Mouse (Mus musculus) monocyte, adult 5-6 weeks (primary cell): ENCODE measurements around the gene Immp2l. TPM values are rescaled to one million over a fixed set of nuclear protein-coding genes. Genes with fewer than 3 reads are reported as not detected.

Source experiments
- ATAC-seq: fragments of 153-309, 156-312 bp; replicated peaks from 2 replicates; pipeline ENCODE4 v1.8.0; 2017; ENCODE audit warnings: mild to moderate bottlenecking; ENCODE audit not compliant: low TSS enrichment, insufficient number of reproducible peaks, severe bottlenecking, poor library complexity, low FRiP score
- total RNA-seq: library from RNA; stranded (forward); fragments of 200-1000, 200-491, 200-594 nt; gene quantifications from 3 replicates; pipeline ENCODE4 v1.2.3, GENCODE M21; 2017

Immp2l gene
- total RNA-seq, 1 experiment from 2014 or later, result not detected

DNA sequence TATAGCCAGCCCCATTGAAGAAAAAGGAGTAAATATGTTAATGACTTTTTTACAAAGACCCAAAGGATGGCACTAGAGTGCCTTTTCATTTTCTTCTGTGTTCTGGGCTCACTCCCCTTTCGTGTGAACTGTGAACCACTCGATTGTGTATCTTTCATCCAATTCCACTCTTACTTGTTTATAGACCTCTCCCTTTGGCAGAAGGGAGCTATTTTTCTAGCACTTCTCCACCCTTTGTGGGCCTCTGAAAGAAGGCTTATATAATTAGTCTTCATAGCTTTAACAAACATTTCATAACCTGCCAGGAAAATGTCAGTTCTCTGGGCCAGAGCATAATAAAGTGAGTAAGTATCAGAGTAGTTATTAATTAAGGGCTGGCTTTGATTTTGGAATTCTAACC, 327.4 kb downstream of the Immp2l start:
- ATAC-seq, result no peak

DNA sequence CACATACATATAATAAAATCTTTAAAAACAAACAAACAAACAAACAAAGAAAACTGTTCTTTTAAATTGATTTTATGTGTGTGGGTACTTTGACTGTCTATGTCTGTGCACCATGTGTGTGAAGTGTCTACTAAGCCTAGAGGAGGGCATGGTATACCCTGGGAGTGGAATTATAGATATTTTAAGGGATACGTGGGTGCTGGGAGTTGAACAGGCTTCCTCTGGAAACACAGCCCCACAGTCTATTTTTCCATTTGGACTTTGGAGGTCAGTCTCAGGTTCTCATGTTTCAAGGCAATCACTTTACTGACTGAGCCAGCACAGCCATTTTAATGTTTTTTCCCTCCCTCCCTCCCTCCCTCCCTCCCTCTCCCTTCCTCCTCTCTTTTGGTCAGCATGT, 331.0 kb downstream of the Immp2l start:
- no peak for ATAC-seq

DNA sequence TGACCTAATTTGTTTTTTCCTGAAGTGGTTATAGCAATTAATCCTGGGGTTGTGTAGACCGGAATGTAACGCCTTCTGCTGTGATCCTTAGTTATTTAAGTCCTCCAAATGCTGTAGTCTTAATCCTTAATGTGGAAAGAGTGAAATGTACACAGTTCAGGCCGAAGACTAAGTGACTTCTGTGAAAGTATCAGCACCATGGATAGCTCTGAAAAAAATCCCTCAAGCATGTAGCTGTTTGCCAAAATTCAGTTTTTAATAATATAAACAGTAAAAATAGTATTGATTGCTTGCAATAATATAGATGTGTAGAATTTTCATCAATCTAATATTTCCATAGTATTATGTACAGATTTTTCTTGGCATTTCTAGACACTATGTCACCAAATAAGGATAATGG, 332.1 kb downstream of the Immp2l start:
- no peak for ATAC-seq

DNA sequence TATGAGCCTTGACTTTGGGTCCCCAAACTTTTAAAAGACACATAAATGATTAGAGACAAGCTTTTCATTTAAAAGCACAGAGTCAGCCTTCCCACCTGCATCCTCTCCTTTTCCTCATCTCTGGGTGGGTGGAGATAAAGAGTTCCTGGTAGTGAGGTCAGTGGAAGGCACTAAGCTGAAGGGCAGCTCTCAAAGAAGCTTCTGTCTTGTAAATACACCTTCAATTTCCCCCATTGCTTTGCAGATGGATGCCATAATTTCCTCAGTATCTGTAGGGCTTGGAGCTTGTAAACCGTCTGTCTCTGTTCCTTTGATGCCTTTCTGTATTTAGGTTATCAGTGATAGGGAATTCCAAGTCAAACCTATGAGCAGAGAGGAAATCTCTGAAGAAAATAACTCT, 362.8 kb downstream of the Immp2l start:
- no peak for ATAC-seq

DNA sequence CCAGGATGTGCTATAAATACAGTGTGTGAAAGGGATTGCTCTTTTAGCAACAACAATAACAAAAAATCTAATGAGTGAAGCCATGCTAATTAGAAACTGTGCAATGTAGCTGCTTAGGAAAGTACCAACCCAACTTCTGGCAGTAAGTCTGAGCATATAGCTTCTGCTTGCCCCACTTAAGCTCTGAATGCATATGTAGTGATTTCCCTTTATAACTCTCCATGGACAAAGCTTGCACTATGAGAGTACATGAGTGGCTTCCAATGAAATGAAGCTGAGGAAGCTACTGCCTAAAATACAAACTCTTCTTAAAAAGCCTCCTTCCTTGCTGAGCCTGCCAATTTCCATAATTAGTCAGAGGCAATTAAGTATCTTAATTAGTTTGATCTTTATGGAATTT, 370.3 kb downstream of the Immp2l start:
- no peak for ATAC-seq

DNA sequence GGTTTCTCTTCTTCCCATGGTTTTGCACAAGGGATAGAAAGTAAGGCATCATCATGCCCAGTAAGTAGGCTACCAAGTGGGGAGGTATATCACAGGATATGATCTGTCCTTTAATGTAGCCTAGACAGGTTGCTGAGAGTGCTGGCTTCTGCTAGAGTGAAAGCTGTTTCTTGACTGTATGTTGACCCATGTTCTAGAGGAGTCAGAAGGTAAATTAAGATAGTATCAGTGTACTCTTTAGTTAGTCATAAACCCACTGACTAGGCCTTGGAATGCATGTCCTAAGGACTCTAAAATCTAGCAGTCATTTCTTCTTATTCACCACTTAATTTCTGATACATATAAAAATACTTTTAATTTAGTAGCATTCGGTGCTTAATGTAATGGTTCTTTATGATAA, 377.2 kb downstream of the Immp2l start:
- no peak for ATAC-seq

DNA sequence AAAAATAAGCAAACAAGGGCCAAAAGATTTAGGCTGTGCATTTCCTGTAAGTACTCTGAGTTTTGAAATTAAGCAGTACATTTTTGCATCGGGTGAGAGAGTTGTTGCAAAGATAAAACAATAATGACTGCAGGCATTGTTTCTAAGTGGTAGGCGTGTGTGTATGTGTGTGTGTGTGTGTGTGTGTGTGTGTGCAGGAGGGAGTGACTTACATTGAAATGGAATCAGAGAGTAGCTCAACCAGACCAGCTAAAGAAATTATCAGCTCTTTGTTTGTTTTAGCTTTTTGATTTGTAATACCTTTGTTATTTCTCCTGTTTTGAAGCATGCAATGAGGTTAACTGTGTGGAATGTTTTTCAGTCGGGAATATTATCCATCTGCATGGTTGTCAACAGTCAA, 378.0 kb downstream of the Immp2l start:
- no peak for ATAC-seq

DNA sequence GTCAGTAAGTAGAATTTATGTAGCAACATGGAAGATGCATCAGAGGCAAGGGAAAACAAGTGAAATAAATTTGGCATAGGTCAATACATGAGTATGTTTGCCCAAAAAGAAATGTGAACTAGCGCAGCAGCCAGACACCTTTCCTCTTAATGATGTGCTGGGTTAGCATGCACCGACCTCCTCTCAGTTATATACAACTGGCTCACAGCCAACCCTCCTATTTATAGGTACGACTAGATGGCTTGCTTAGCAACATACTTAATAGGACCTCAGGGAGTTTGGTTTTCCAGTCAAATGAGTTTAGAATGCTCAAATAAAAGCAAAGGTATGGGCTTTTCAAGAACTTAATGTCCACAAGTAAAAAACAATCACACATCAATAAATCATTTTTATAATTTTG, 385.5 kb downstream of the Immp2l start:
- ATAC-seq, result no peak

DNA sequence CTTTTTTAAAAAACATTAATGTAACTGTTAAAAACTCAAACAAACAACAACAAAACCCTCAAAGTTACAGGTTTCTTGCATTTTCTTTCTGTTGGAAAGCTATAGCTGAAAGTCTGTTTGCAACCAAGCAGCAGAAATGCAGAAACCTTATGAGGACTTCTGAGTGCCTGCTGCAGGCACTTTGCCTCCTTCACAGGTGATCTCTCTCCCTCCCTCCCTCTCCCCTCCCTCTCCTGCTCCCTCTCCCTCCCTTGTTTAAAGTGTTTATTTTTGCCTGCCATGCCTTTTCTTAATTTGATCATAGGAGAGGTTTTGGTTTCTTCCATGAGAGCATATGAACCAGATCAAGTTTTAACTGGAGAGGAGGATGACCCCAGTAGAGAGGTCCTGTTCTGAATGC, 392.7 kb downstream of the Immp2l start:
- no peak for ATAC-seq

DNA sequence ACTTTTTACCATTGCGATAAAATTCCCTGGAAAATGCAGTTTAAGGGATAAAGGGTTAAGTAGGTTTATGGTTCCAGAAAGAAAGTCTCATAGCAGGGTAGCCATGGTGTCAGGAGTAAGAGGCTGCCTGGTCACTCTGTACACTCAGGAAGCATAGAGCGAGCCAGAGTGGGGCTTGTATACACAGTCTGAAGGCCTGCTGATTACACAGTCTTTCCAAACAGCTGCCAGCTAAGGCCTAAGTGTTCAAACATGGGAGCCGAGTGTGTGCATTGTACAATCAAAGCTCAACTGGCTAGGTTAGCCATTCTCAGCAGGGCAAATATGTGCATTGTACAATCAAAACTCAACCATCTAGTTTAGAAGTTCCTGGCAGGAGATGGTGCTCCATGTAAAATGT, 393.2 kb downstream of the Immp2l start:
- no peak for ATAC-seq

DNA sequence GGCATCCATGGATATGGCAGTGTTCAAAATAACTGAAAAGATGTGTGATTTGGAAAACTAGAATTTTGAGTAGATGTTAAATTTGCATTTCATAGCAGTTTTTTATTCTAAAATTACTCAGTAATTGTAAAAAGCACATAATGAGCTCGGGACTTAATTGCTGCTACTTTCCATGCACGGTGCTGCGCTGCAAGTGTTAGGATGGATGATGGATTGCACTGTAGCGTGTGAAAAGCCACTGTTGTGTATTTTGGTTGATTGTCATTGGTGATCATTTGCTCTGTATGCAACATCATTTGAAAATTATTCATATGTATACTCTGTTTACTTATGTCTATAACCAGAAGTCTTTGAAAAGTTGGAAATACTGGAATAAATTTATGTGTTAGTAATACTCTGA, 394.1 kb downstream of the Immp2l start:
- no peak for ATAC-seq

DNA sequence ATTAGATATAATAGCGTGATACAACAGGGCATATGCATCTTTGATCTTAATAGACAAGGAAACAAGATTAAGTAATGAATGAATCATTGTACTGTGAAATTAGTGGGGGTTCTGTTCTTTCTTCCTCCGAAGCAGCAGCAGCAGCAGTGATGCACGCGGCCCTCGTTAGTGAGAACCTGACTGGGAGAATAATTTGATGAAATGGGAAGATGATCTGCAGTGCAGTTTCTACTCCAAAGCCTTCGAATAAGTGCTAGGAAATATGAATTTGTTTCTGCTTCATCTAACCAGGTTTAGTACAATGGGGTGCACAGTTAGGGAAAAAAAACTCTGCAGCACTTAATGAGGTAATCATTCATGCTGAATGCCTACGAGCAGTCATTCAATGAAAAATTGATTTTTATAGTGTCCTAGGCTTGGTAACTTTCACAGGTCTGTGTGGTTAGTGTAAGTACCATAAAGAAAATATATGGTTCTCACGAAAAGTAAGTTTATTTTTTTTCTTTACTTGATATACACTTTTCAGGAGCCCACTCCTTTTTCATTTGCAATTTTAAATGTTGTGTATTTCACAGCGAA, 401.3 kb downstream of the Immp2l start:
- no peak for ATAC-seq

DNA sequence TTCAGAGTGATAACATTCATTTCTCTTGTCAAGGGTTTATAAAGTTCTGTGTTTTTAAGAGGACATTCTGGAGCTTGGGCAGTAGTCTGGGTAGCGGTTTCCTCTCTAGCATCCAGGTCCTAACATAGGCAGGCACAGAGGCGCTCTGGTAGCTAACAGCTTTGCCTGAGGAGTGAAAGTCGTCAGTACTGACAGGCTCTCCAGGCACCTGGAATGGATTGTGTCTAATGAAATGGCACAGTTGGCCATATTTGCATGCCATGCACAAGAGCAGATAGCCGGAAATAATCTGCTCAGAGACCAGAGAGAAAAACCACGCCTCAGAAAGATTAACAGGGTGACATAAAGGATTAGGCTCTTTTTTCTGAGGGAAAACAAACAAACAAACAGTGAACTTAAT, 403.6 kb downstream of the Immp2l start:
- no peak for ATAC-seq

DNA sequence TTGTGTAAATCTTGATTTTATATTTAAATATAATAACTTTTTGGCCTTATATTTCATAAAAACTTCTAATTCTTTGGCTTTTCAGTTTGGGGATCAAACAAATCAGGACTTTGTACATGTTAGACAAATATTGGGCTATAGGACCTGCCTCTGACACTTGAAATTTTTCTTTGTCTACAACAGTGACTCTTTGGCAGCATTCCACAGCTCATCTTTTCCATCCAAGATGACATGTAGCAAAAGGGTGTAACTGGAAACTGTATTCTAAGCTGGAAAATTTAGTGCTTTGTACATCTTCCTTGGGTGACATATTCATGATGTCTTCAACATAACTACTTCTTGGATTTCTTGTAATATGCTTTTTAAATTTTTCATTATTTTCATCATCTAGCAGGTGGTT, 404.9 kb downstream of the Immp2l start:
- no peak for ATAC-seq

DNA sequence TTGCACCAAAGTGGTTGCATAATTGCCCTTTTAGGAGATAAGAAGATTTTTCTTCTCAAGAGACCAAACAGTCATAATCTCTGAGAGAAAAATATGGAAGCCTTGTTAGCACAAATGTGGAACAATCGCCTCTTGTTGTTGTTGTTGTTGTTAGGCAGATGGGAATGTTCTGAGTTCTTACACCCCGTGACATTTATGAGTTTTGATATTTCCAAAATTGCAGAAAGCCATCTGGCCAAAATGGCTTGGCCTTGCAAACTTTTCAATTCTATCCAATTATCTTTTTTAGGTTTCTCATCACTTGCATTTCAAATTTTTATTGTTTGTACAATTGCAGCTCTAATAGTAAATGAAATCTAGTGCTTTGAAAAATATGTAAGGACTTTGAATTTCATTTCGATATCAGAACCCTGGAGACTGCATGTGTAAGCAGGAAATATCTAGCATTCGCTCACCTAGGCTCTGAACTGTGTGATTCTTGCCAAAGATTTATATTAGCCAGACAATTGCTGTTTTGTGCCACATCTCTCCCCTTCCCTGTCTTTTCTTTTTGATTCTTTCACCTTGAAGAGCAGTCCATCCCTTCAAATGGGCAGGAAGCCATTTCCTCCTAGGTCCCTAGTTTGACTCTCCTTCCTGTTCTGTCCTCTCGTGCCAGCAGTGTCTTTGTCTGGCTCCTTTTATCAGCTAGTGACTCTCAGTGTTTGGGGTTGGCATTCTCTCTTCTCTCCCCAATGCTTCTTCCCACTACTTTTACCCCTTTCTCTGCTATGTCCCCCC, 412.5 kb downstream of the Immp2l start:
- ATAC-seq, result no peak

DNA sequence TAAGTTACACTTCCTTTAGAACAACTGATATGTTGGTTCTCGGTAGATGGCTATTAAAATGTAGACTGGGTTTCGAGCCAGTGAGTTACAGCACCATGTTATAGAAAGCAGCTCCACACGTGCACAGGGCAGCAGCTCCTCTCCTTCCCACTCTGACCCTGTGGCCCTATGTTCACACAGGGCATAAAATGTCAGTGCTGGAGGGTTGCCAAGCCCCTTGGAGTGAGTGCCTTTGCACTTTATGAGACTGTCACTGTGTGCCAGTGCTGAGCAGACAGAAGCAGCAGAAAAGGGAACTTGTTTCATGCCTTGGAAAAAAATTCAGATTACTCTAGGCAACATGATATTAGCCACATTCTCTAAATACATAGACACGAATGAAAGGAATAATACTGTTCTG, 414.6 kb downstream of the Immp2l start:
- ATAC-seq, result no peak

DNA sequence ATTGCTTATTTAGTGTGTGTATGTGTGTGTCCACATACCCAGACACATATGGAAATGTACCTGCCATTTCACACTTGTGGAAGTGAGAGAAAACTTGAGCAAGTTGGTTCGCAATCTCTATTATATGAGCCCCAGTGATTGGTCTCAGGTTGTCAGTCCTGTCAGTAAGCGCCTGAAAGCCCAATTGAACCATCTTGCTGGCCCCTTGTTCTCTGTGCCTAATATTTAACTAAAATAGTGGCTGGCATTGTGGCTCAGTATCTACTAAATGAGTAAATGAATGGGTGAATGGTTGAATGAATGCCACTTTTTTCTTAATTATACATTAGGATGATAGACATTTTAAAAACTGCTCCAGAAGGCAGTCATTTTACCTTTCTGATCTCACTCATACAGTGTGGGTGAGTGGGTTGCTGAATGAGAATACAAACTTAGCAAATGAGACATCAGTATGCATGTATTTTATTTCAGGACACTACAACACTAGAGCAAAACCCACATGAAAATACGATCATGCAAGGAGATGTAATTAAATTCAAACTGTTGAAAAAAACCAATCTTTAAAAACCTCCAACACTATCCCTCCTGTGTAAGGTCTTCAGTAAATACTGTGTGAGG, 444.6 kb downstream of the Immp2l start:
- no peak for ATAC-seq

DNA sequence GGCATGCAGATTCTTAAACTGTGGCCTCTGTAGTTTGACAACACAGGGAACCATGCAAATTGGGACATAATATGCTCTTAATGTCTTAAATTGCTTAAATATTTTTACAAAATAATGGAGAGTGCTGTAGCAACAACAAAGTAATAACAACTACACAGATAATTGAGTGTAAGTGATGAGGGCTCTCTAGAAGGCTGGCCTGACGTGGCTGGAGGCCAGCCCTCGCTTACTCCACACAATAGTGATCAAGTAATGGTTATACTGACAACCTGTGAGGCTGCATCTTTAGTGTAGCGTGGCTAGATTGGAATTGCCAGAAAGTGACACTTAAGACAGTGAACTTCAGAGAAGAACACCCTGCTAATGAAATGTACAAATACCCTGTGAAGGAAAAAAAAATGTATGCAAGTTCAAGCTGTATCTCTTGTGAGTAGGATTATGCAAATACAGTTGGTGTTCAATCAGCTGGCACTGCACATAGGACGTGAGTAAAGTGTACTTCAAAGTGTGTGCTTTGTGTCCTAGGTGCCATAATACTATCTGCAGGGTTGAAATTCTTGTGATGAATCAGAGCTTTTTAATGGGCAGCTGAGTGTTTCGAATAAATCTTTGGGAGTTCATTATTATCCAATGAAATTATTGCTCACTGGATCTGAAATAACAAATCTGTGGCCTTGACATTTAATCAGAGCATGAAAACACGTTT, 445.4 kb downstream of the Immp2l start:
- ATAC-seq, result no peak

DNA sequence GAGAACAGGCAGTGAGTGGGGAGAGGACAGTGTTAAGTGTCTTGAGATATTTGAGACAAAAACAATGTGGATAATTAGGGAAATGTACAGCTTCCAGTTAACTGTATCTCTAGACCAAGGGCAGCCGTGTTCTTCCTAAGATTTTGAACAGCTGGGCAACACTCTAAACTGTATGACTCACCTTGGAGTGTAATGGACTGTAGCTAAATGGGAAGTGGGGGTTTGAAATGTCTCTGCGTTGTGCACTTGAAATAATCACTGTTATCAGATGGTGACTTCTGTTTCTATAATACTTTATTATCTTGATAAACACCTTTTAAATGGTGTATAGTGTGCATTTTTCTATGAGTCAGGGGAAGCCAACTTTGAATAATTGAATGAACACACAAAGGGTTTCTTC, 457.6 kb downstream of the Immp2l start:
- ATAC-seq, result no peak

DNA sequence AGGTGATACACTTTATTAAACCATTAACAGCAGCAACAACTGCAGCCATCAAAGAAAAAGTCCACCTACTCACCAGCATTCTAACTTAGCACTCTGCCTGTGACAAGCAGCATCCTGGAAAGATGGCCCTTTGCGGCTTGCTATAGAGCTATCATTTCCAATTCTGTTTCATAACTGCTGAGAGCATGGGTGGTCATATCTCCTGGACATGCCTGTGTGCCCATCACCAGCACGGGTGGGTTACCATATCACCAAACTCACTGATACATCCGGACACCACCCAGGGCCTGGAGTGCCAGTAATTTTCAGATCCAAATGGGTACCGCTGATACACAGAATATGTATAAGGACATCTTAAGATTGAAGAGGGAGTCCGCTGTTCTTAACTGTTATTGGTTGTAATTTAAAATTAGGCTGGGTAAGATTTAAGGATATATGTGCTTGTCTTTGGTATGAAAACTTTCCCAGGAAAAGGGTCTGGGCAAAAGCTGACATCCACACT, 459.3 kb downstream of the Immp2l start:
- ATAC-seq, result no peak
